Mouse (Mus musculus) forebrain, embryonic 13.5 days (tissue): ENCODE data around the gene Abat. TPM values are rescaled to one million over a fixed set of nuclear protein-coding genes. Genes with fewer than 3 reads are reported as not detected.

Experiments used
- ATAC-seq: fragments of 200-750 bp; cut with Nextera tagmentation; 2 replicates; pipeline ENCODE4 v1.8.0; 2017
- H3K27ac ChIP-seq: fragments of 300-500 bp; sonication (generic); 2 replicates; pipeline ENCODE4 v1.5.1; 2015; ENCODE audit warnings: inconsistent platforms, mild to moderate bottlenecking, moderate library complexity
- H3K27me3 ChIP-seq: fragments of 300-500 bp; sonication (generic); 2 replicates; pipeline ENCODE4 v1.6.1; 2015; ENCODE audit warnings: mild to moderate bottlenecking, inconsistent platforms
- H3K36me3 ChIP-seq: fragments of 300-500 bp; sonication (generic); 2 replicates; pipeline ENCODE4 v1.6.1; 2015; ENCODE audit warnings: mild to moderate bottlenecking, inconsistent platforms; ENCODE audit not compliant: poor library complexity, severe bottlenecking
- H3K4me1 ChIP-seq: fragments of 300-500 bp; sonication (generic); 2 replicates; pipeline ENCODE4 v1.6.1; 2015; ENCODE audit warnings: inconsistent platforms
- H3K4me2 ChIP-seq: fragments of 300-500 bp; sonication (generic); 2 replicates; pipeline ENCODE4 v1.6.1; 2015; ENCODE audit warnings: inconsistent platforms, mild to moderate bottlenecking, moderate library complexity
- H3K4me3 ChIP-seq: fragments of 300-500 bp; sonication (generic); 2 replicates; pipeline ENCODE4 v1.5.1; 2015; ENCODE audit warnings: mild to moderate bottlenecking, inconsistent platforms
- H3K9ac ChIP-seq: fragments of 300-500 bp; sonication (generic); 2 replicates; pipeline ENCODE4 v1.6.1; 2015; ENCODE audit warnings: mild to moderate bottlenecking, inconsistent platforms
- H3K9me3 ChIP-seq: fragments of 300-500 bp; sonication (generic); replicated peaks from 2 replicates; pipeline ENCODE4 v1.6.1; 2016; ENCODE audit warnings: inconsistent platforms
- WGBS: fragments of 180-500 bp; shearing (Covaris S2); methylation state at CpG from one replicate; pipeline ENCODE4 v1.1.7; 2015; 5-methylcytosine and 5-hydroxymethylcytosine counted together
- polyA plus RNA-seq: library from polyadenylated mRNA; unstranded; fragments of >200 nt; fragmentation: Nextera tagmentation; extraction: Ambion mirVana; gene quantifications from 2 replicates; pipeline ENCODE4 v1.2.1, GENCODE M21; 2015

Abat gene
- 42.7 and 47.7 TPM in 2 replicates for polyA plus RNA-seq

DNA sequence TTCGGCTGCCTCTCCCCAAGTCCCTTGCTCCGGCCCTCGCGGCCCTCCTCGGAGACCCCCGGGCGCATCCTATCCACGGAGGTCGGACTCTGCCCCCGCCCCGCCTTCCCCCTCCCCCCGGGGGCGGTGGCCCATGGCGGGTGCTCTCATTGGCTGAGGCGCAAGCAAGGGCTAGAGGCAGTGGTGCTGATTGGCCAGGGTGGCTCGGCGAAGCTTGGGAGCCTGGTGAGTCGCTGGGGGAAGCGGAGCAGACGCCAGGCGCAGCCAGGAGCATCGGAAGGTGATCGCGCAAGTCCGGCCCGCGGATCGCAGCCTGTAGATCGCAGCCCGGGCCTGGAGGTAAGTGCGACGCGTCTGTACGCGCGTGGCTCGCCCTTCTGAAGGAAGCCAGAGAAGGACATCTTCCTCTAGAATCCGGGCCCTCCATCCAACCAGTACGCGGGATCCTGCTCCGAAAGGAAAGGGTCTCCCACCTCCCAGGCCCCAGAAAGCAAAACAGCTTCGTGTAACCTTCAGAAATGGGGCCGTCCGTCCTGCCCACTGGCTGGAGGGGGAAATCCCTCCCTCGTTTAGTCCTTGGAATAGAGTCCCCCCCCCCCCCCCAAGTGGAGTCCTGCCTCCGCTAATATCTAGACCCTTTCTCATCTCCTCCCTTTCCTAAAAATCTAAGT is at the start of gene Abat:
TSS of gene Abat (plus strand) at position 194 of the 671 bp plus-strand sequence.
- Histone ChIP-seq H3K36me3 (no peaks in the 10 kb centered on the region), H3K4me3 (peak within 1 kb of the TSS; percentile 61), H3K4me1 (peaks cover 21% of the 10 kb centered on the region), H3K27ac (no peak within 1 kb of the TSS), H3K9me3 (no peaks in the 10 kb centered on the region), H3K27me3 (peaks cover 43% of the 10 kb centered on the region), H3K4me2 (peak within 1 kb of the TSS; percentile 78), H3K9ac (peak within 1 kb of the TSS; percentile 70)
- ATAC-seq, result peak; percentile 100
- WGBS, result under 1% methylated on average over 44 of the region's 46 CpGs

DNA sequence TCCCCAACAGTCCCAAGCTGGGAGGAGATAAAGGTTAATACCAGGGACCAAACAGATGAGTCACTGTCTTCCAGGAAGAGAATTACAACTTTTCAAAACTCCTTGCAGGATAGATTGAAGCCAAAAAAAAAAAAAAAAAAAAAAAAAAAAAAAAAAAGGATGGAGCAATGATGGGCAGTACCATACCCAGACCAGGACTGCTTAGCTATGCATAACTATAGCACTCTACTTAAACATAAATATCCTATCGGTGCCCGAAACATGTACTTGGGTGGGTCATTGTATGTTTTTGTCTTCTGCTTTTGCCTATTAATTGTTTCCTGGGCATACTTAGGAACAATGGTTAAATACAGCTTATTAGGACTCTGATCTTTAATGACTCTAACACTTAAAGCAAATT is 43.1 kb upstream of the Abat start:
- no peak overlapping the region for H3K9ac ChIP-seq
- ATAC-seq, result peak; percentile 76
- H3K36me3 ChIP-seq, result no peaks in the 10 kb centered on the region
- H3K27me3 ChIP-seq, result no peaks in the 10 kb centered on the region
- no peaks in the 10 kb centered on the region for H3K9me3 ChIP-seq
- WGBS, result 72% methylated on average over 2 of the region's 2 CpGs
- peak overlapping the region; percentile 86 for H3K4me2 ChIP-seq
- H3K4me1 ChIP-seq, result peaks cover 11% of the 10 kb centered on the region
- peak overlapping the region; percentile 72; the same call in 1 of the 2 replicates for H3K4me3 ChIP-seq
- H3K27ac ChIP-seq, result no peak overlapping the region

DNA sequence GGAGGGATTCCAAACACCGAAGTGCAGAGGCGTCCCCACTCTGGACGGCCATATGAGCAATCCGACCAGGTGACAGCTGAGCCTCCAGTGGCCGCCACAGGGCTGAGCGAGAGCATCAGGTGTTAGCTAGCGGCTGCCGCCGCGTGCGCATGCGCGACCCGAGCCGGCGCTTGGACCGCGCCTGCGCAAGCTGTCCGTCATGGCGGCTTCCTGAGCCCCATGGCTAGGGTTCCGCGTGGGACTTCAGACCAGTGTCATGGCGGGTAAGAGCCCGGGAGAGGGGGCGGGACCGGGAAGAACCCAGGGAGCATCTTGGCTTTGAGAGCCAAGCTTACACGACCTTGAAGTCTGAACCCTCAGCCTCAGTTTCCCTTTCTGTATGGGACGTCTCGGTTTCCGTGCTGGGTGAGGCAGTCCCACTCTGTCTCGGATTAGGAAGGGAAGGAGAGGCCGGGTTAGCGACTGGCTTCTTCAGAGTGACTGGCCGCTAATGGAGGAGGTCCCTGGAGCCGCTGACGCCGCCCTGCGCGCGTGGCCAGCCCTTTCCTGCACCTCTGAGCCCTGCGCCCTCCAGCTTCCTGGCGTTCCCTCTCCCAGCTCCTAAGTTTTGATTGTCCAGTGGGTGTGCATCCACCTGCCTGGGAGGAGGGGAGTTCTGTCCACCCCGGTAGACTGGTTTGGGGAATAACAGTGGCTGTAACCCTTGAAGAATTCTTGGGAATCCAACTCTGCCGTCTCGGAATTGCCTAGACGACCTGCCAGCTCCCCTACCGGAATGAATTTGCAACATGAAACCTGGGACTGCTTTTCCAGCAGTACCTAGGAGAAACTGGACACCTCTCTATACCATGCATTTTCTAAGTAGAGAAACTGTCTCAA is 42.4 kb upstream of the Abat start, which contains the start of gene Mettl22:
TSS of gene Mettl22 (plus strand) at position 186 of the 879 bp plus-strand sequence.
- no peaks in the 10 kb centered on the region for H3K27me3 ChIP-seq
- peak; percentile 97 for ATAC-seq
- WGBS, result under 1% methylated on average over 48 of the region's 48 CpGs

DNA sequence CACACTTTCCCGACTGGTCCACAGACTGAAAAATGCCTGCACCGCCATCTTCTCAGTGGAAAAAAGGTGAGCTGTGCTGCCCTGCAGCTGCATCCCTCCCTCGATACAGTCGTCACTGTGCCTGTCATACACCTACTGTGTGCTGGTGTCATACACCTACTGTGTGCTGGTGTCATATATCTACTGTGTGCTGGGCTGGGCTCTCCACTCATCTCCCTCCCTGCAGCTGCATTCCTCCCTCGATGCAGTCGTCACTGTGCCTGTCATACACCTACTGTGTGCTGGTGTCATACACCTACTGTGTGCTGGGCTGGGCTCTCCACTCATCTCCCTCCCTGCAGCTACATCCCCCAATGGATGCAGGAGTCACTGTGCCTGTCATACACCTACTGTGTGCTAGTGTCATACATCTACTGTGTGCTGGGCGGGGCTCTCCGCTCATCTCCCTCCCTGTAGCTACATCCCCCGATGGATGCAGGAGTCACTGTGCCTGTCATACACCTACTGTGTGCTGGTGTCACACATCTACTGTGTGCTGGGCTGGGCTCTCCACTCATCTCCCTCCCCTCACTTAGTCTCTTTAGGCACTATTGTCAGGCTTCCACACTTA is 25.7 kb upstream of the Abat start:
- WGBS, result 92% methylated on average over 9 of the region's 9 CpGs
- Histone ChIP-seq H3K9me3 (no peaks in the 10 kb centered on the region), H3K4me2 (no peak overlapping the region), H3K27me3 (no peaks in the 10 kb centered on the region), H3K27ac (no peak overlapping the region), H3K9ac (no peak overlapping the region), H3K4me3 (no peak overlapping the region), H3K4me1 (0 out of 2 replicates have a peak, but pooled peaks cover 3% of the 10 kb centered on the region), H3K36me3 (peaks cover 65% of the 10 kb centered on the region)
- no peak for ATAC-seq

More for the DNA sequence above, 42.4 kb upstream of the Abat start, which contains the start of gene Mettl22:
- Histone ChIP-seq H3K9me3 (no peaks in the 10 kb centered on the region), H3K9ac (peak within 1 kb of the TSS; percentile 82), H3K36me3 (no peaks in the 10 kb centered on the region), H3K4me3 (peak within 1 kb of the TSS; percentile 72), H3K4me2 (peak within 1 kb of the TSS; percentile 86), H3K27ac (no peak within 1 kb of the TSS; the same call in 1 of the 2 replicates), H3K4me1 (peaks cover 11% of the 10 kb centered on the region)

DNA sequence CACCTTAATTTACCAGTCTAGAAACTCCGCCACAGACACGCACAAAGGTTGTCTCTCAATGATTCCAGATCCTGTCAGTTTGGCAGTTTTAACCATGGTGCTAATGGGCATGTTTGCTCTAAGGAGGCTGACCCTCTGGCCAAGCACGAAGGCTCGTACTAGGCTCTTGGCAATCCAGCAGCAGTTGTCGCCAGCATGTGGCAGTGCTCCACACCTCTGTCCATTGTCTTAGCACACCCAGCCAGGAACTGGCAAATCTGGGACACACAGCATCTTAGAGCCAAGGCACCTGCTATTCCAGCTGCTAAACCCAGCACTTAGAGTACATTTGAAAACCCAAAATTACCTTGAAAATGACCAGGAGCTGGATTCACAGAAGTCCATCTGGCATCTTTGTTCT is 23.9 kb upstream of the Abat start:
- 75% methylated on average over 5 of the region's 5 CpGs for WGBS
- H3K4me2 ChIP-seq, result no peak overlapping the region
- peaks cover 52% of the 10 kb centered on the region for H3K36me3 ChIP-seq
- H3K27me3 ChIP-seq, result no peaks in the 10 kb centered on the region
- no peak overlapping the region for H3K27ac ChIP-seq
- no peak overlapping the region for H3K4me3 ChIP-seq
- H3K9ac ChIP-seq, result 0 out of 2 replicates have a peak overlapping the region, but pooled peaks have one; percentile 12
- no peak for ATAC-seq
- 0 out of 2 replicates have a peak, but pooled peaks cover 3% of the 10 kb centered on the region for H3K4me1 ChIP-seq
- no peaks in the 10 kb centered on the region for H3K9me3 ChIP-seq

DNA sequence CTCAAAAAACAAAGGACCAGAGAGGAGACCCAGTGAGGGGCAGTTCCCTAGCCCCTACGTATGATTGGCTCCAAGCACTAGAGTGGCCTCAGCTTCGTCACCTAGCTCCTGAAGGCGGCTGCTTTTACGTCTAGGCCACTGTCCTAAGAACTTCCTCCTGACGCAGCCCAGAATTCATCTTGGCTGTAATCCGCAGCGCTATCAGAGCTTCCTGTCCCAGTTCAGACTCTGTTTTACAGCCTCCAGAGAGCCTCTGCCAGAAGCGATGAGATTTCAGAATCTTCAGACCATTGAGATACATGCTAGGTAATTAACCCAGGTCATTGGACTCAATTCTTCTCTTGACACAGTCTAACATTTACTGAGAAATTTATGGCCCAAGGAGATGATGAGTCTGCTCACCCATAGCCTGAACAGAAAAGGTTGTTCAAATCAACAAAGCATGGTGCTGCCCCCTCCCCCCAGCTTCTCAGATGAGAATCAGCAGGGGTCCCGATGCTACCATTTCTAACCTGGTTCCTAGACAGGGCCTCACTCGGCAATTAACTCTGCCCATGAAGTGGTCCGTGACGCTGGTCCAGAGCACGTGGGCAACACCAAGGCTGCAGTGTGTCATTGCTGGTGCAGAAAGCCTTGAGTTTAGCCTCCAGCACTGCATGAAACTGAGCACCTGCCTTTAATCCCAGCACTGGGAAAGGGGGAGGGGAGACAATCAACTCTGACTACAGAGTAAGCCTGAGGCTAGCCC is 21.3 kb upstream of the Abat start:
- Histone ChIP-seq H3K4me3 (no peak overlapping the region), H3K4me2 (no peak overlapping the region), H3K4me1 (0 out of 2 replicates have a peak, but pooled peaks cover 3% of the 10 kb centered on the region), H3K27ac (no peak overlapping the region), H3K36me3 (peaks cover 30% of the 10 kb centered on the region), H3K9me3 (no peaks in the 10 kb centered on the region), H3K9ac (no peak overlapping the region), H3K27me3 (no peaks in the 10 kb centered on the region)
- ATAC-seq, result no peak
- WGBS, result 35% methylated on average over 13 of the region's 13 CpGs

DNA sequence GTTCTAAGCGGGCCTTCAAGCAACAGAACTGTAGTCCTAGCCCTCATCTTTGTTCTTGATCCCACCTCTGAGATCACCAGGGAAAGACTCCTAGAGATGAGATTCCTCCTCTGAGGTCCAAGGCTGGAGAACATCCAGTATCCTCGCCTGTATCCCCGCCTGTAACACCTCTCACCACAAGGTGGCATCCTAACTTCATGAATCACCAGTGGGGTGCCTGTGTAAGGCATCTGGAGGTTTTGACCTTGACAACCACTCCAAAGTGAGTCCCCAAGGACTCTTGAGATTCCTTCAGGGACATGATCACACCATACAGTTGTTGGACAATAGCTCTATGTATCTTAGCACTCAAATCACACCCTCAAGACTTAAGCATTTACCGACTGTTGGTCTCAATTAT is 19.0 kb upstream of the Abat start:
- no peaks in the 10 kb centered on the region for H3K9me3 ChIP-seq
- H3K4me3 ChIP-seq, result no peak overlapping the region
- 0 out of 2 replicates have a peak, but pooled peaks cover 3% of the 10 kb centered on the region for H3K4me1 ChIP-seq
- H3K4me2 ChIP-seq, result no peak overlapping the region
- H3K27me3 ChIP-seq, result no peaks in the 10 kb centered on the region
- H3K27ac ChIP-seq, result no peak overlapping the region
- no peak overlapping the region for H3K9ac ChIP-seq
- WGBS, result 22% methylated on average over 4 of the region's 4 CpGs
- ATAC-seq, result peak; percentile 73
- peaks cover 8% of the 10 kb centered on the region; the same call in 1 of the 2 replicates for H3K36me3 ChIP-seq

DNA sequence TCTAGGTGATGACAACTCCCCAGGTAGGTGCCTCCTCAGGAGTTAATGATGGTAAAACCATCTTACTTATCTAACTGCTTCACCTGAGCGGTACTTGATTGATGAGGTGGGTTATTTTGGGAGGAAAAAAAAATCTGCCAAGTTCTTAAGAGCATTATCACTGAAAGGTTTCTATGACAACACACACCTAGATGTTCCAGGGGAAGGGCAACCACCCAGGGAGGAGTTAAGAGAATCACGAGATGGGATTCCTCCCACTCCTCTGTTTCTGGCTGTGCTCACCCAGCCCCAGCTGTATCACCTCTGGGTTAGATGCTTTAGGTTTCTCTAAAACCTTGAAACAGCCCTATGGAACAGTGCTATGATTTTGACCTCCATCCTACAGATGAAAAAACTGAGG is 16.3 kb upstream of the Abat start:
- Histone ChIP-seq H3K9me3 (no peaks in the 10 kb centered on the region), H3K27me3 (no peaks in the 10 kb centered on the region), H3K36me3 (no peaks in the 10 kb centered on the region), H3K4me2 (no peak overlapping the region), H3K27ac (no peak overlapping the region), H3K9ac (no peak overlapping the region), H3K4me1 (0 out of 2 replicates have a peak, but pooled peaks cover 3% of the 10 kb centered on the region), H3K4me3 (no peak overlapping the region)
- ATAC-seq, result no peak
- WGBS, result 73% methylated on average over 2 of the region's 2 CpGs

DNA sequence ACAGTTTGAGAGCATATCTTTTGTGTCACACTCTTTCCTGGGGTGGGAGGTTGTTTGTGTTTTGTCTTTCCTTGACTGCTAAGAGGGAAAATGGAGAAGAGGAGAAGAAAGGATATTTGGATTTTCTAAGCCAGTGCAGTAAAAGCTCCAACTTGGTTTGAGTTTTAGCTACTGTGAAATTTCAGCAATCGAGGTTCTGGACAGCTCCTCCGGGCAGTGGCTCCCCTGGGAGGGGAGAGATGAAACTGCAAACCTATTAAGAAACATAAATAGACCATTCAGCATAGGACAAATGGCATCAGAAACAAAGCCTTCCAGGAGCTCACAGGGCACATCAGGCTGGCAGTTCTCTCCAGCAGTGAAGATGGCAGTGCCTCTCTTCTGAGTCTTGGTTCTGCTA is 9.0 kb upstream of the Abat start:
- no peak for ATAC-seq
- WGBS, result 47% methylated on average over 2 of the region's 2 CpGs

DNA sequence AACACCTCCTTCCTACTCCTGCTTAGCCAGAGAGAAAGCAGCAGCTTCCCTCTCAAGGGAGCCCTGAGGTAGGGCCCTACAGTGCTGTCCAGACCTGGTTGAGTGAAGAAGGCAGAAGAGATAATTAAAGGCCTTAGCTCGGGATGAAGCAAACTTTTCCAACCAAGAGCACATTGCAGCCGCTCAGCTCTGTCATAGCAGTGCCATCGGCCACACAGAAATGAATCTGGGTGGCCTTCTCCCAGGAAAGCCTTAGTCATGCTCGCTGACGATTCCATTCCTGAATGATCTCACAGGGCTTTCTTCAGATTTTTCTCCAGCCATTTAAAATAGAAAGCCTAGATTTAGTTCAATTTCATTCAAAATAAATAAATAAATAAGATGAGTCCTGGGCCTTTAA is 3.3 kb upstream of the Abat start:
- H3K27me3 ChIP-seq, result peaks cover 12% of the 10 kb centered on the region
- 67% methylated on average over 5 of the region's 5 CpGs for WGBS
- no peak for ATAC-seq
- no peaks in the 10 kb centered on the region for H3K9me3 ChIP-seq
- no peak overlapping the region for H3K4me2 ChIP-seq
- no peak overlapping the region for H3K27ac ChIP-seq
- 0 out of 2 replicates have a peak overlapping the region, but pooled peaks have one; percentile 5 for H3K9ac ChIP-seq
- H3K4me3 ChIP-seq, result no peak overlapping the region
- H3K4me1 ChIP-seq, result peaks cover 17% of the 10 kb centered on the region
- no peaks in the 10 kb centered on the region for H3K36me3 ChIP-seq

More for the DNA sequence above, 9.0 kb upstream of the Abat start:
- H3K27ac ChIP-seq, result no peak overlapping the region
- H3K4me2 ChIP-seq, result no peak overlapping the region
- no peak overlapping the region for H3K9ac ChIP-seq
- 0 out of 2 replicates have a peak, but pooled peaks cover 2% of the 10 kb centered on the region for H3K27me3 ChIP-seq
- H3K4me1 ChIP-seq, result no peaks in the 10 kb centered on the region
- no peak overlapping the region for H3K4me3 ChIP-seq
- no peaks in the 10 kb centered on the region for H3K36me3 ChIP-seq
- H3K9me3 ChIP-seq, result no peaks in the 10 kb centered on the region

DNA sequence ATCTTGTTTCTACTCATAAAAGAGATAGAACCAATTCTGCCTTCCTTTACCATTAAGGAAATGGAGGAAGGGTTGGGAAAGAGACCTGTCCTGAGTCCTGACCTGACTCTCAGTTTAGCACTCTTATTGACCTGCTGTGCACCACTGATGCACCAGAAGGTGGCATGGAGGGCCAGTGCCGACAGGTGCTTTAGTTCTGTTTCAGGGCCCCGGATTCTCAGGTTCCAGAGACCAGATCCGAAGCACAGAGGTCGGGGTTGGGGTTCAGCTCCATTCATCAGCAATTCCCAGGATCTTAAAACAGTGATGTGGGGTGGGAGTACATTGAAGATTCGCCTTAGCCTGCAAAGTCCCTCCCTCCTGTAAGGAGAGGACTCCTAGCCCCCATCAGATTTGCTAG is 399 bp upstream of the Abat start:
- WGBS, result 1% methylated on average over 5 of the region's 5 CpGs
- no peak for ATAC-seq

More for the DNA sequence above, 399 bp upstream of the Abat start:
- no peaks in the 10 kb centered on the region for H3K36me3 ChIP-seq
- peaks cover 21% of the 10 kb centered on the region for H3K4me1 ChIP-seq
- peak overlapping the region; percentile 61 for H3K4me3 ChIP-seq
- H3K27me3 ChIP-seq, result peaks cover 38% of the 10 kb centered on the region
- H3K27ac ChIP-seq, result no peak overlapping the region
- peak overlapping the region; percentile 78 for H3K4me2 ChIP-seq
- H3K9ac ChIP-seq, result peak overlapping the region; percentile 40; the same call in 1 of the 2 replicates
- no peaks in the 10 kb centered on the region for H3K9me3 ChIP-seq
